Comparison of ENCODE assay signal across 8 mouse cellular contexts in the genomic region with DNA sequence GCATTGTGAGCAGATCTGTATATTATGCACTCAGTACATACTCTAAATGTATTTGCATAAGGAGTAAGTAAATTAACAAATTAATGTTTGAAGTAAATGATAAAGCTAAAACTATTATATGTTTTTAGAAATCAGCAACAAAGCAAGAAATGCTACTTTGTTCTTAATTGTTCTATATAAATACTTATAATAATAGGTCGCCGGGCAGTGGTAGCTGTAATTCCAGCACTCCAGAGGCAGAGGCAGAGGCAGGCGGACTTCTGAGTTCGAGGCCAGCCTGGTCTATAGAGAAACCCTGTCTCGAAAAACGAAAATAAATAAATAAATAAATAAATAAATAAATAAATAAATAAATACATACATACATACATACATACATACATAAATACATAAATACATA.
DNase-seq lines count a peak whose midpoint lies in the region; ATAC-seq and TF ChIP-seq lines count a peak whose summit lies in the region.
"Not testable (repeated sequence)": the region's sequence is repeated elsewhere in the genome, so short reads cannot be mapped to it uniquely, and the experiment has no call there.

No protein-coding gene starts in this region.

- ATAC-seq in forebrain, embryonic 15.5 days (replicated peaks): 0 out of 2 replicates have a peak, but pooled peaks have one; percentile 72
- not testable (repeated sequence) for ATAC-seq in liver, embryonic 14.5 days (ENCODE audit: insufficient read depth)

- TF ChIP-seq RAD21 in MEL (IDR thresholded peaks at IDR 0.05; ENCODE audit: low read depth, low read length): not testable (repeated sequence)

- TF ChIP-seq CTCF in MEL (IDR thresholded peaks at IDR 0.05 in 2 of 3, conservative IDR thresholded peaks at IDR 0.05 in 1 of 3; ENCODE audit: control insufficient read depth in 1 of 3, insufficient read depth in 1 of 3, low read depth in 2 of 3, low read length in 3 of 3, poor library complexity in 1 of 3, severe bottlenecking in 1 of 3); liver, embryonic 14.5 days (IDR thresholded peaks at IDR 0.05; ENCODE audit: low read depth): not testable (repeated sequence)

- WGBS in forebrain, embryonic 15.5 days: 82% methylated on average over 6 of the region's 6 CpGs
- 78% methylated on average over 6 of the region's 6 CpGs for WGBS in large intestine, adult 2 months
- WGBS in liver, embryonic 14.5 days (ENCODE audit: insufficient replicate concordance): 60% methylated on average over 6 of the region's 6 CpGs

- H3K4me3 ChIP-seq in MEL (ENCODE audit: control insufficient read depth in 1 of 2, insufficient read depth in 1 of 2, low read depth in 2 of 2, low read length in 2 of 2); forebrain, embryonic 15.5 days; liver, embryonic 14.5 days (ENCODE audit: insufficient read depth in 1 of 2, low read depth in 2 of 2, low read length in 2 of 2): not testable (repeated sequence)

- DNase-seq in MEL (ENCODE audit: low read depth, low spot score): peak; percentile 99
- DNase-seq in cerebellum, adult 18-20 months: peak; percentile 56 to 64
- peak; percentile 18 to 64 for DNase-seq in heart, postnatal 10 days
- peak; percentile 18 for DNase-seq in large intestine, adult 2 months (ENCODE audit: low read depth, low spot score)
- DNase-seq in liver, embryonic 14.5 days (ENCODE audit: low read depth in 3 of 3, low spot score in 3 of 3): peak; percentile 57 to 61 (median 58)
- peak; percentile 95 for DNase-seq in neural tube, embryonic 10.5 days (ENCODE audit: extremely low spot score, low spot score)
- DNase-seq in testis, postnatal 10 days (ENCODE audit: low spot score): peak; percentile 92

- TF ChIP-seq POLR2A in MEL (IDR thresholded peaks at IDR 0.05; ENCODE audit: control insufficient read depth in 1 of 2, insufficient read depth in 1 of 2, low read depth in 1 of 2, low read length in 2 of 2, poor library complexity in 1 of 2): not testable (repeated sequence)

- not testable (repeated sequence) for H3K9me3 ChIP-seq in MEL (replicated peaks; ENCODE audit: insufficient read depth, low read length); forebrain, embryonic 15.5 days; liver, embryonic 14.5 days (ENCODE audit: control insufficient read depth, low read length)

- not testable (repeated sequence) for H3K27me3 ChIP-seq in MEL (ENCODE audit: control insufficient read depth in 1 of 2, insufficient read depth in 2 of 2, low read length in 2 of 2); forebrain, embryonic 15.5 days; liver, embryonic 14.5 days (ENCODE audit: control insufficient read depth, insufficient read depth, low read length)

- H3K9ac ChIP-seq in MEL (ENCODE audit: control insufficient read depth, low read depth, low read length, poor library complexity, severe bottlenecking); forebrain, embryonic 15.5 days (replicated peaks); liver, embryonic 14.5 days (replicated peaks): not testable (repeated sequence)

- not testable (repeated sequence) for TF ChIP-seq EP300 in MEL (IDR thresholded peaks at IDR 0.05; ENCODE audit: low read depth in 1 of 2, low read length in 2 of 2); liver, embryonic 14.5 days (IDR thresholded peaks at IDR 0.05; ENCODE audit: low read depth)

- not testable (repeated sequence) for H3K79me2 ChIP-seq in MEL (ENCODE audit: control insufficient read depth, insufficient read depth, low read length, poor library complexity)

- intact Hi-C loops in heart, postnatal 10 days (cut with DNase I): loop anchor here (2.0 kb wide), 1 partner anchor 215 kb away; the partner anchor contains the start of gene St8sia4

- H3K4me2 ChIP-seq in forebrain, embryonic 15.5 days (replicated peaks); liver, embryonic 14.5 days (ENCODE audit: low read depth): not testable (repeated sequence)

- not testable (repeated sequence) for H3K27ac ChIP-seq in MEL (ENCODE audit: control insufficient read depth, low read depth, low read length); forebrain, embryonic 15.5 days (replicated peaks); liver, embryonic 14.5 days

- H3K4me1 ChIP-seq in MEL (ENCODE audit: control insufficient read depth in 1 of 2, insufficient read depth in 2 of 2, low read length in 2 of 2): peaks cover 2 to 13% of the 10 kb centered on the region in 2 experiments
- not testable (repeated sequence) for H3K4me1 ChIP-seq in forebrain, embryonic 15.5 days; liver, embryonic 14.5 days (replicated peaks; ENCODE audit: control insufficient read depth in 2 of 2, insufficient read depth in 2 of 2, low read length in 1 of 2)

- peaks cover 0 to 12% of the 10 kb centered on the region in 2 experiments; a peak in 2 of 4 replicates for H3K36me3 ChIP-seq in MEL (ENCODE audit: control insufficient read depth in 1 of 2, insufficient read depth in 2 of 2, low read length in 2 of 2)
- not testable (repeated sequence) for H3K36me3 ChIP-seq in forebrain, embryonic 15.5 days; liver, embryonic 14.5 days (replicated peaks; ENCODE audit: control insufficient read depth, insufficient read depth, low read depth)

Comparison
In these comparisons a context has a peak if more than half of its experiments do, and no peak if none do; other contexts are left out.
1. DNase-seq: peak in every context shown above with its lines; median percentile 99 in MEL; 95 in neural tube, embryonic 10.5 days; 92 in testis, postnatal 10 days; 60 in cerebellum, adult 18-20 months; 58 in liver, embryonic 14.5 days; 41 in heart, postnatal 10 days; 18 in large intestine, adult 2 months.